Mouse (Mus musculus) kidney, embryonic 15.5 days (tissue): Measurements from ENCODE around the gene Myh14. TPM values are rescaled to one million over a fixed set of nuclear protein-coding genes. Genes with fewer than 3 reads are reported as not detected.

Source experiments
- ATAC-seq: fragments of 200-750 bp; cut with Nextera tagmentation; replicated peaks from 2 replicates; pipeline ENCODE4 v1.8.0; 2017; ENCODE audit warnings: moderate TSS enrichment; ENCODE audit not compliant: low FRiP score
- H3K27ac ChIP-seq: fragments of 300-500 bp; sonication (generic); 2 replicates; pipeline ENCODE4 v1.5.1; 2015; ENCODE audit warnings: mild to moderate bottlenecking, inconsistent platforms
- H3K27me3 ChIP-seq: fragments of 300-500 bp; sonication (generic); 2 replicates; pipeline ENCODE4 v1.6.1; 2015; ENCODE audit warnings: inconsistent platforms
- H3K36me3 ChIP-seq: fragments of 300-500 bp; sonication (generic); 2 replicates; pipeline ENCODE4 v1.6.1; 2015; ENCODE audit warnings: inconsistent platforms
- H3K4me1 ChIP-seq: fragments of 300-500 bp; sonication (generic); 2 replicates; pipeline ENCODE4 v1.6.1; 2015; ENCODE audit warnings: inconsistent platforms
- H3K4me2 ChIP-seq: fragments of 300-500 bp; sonication (generic); 2 replicates; pipeline ENCODE4 v1.6.1; 2015; ENCODE audit warnings: moderate library complexity, mild to moderate bottlenecking, inconsistent platforms
- H3K4me3 ChIP-seq: fragments of 300-500 bp; sonication (generic); replicated peaks from 2 replicates; pipeline ENCODE4 v1.5.1; 2015; ENCODE audit warnings: mild to moderate bottlenecking, inconsistent platforms
- H3K9ac ChIP-seq: fragments of 300-500 bp; sonication (generic); 2 replicates; pipeline ENCODE4 v1.6.1; 2015; ENCODE audit warnings: mild to moderate bottlenecking, inconsistent platforms
- H3K9me3 ChIP-seq: fragments of 300-500 bp; sonication (generic); replicated peaks from 2 replicates; pipeline ENCODE4 v1.6.1; 2016; ENCODE audit warnings: inconsistent platforms
- WGBS: fragments of 180-500 bp; shearing (Covaris S2); methylation state at CpG from one replicate; pipeline ENCODE4 v1.1.7; 2015; ENCODE audit warnings: mixed read lengths; 5-methylcytosine and 5-hydroxymethylcytosine counted together
- polyA plus RNA-seq: library from polyadenylated mRNA; unstranded; fragments of >200 nt; fragmentation: Nextera tagmentation; extraction: Ambion mirVana; gene quantifications from 2 replicates; pipeline ENCODE4 v1.2.1, GENCODE M21; 2015

Gene Myh14
- polyA plus RNA-seq, 1 experiment from 2014 or later: 2.7 TPM

DNA sequence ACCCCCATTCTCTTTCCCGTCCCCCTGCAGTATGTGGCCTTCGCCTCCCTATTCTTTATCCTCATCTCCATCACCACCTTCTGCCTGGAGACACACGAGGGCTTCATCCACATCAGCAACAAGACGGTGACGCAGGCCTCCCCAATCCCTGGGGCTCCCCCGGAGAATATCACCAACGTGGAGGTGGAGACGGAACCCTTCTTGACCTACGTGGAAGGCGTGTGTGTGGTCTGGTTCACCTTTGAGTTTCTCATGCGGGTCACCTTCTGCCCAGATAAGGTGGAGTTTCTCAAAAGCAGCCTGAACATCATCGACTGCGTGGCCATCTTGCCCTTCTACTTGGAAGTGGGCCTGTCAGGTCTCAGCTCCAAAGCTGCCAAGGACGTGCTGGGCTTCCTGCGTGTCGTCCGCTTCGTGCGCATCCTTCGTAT is 75.5 kb downstream of the Myh14 start:
- no peak for ATAC-seq
- no peaks in the 10 kb centered on the region for H3K36me3 ChIP-seq
- no peaks in the 10 kb centered on the region for H3K9me3 ChIP-seq
- H3K4me2 ChIP-seq: no peak overlapping the region
- no peak overlapping the region for H3K9ac ChIP-seq
- WGBS: 95% methylated on average over 20 of the region's 20 CpGs
- H3K27me3 ChIP-seq: peaks cover 44% of the 10 kb centered on the region
- H3K27ac ChIP-seq: no peak overlapping the region
- no peak overlapping the region for H3K4me3 ChIP-seq
- H3K4me1 ChIP-seq: peaks cover 27% of the 10 kb centered on the region

DNA sequence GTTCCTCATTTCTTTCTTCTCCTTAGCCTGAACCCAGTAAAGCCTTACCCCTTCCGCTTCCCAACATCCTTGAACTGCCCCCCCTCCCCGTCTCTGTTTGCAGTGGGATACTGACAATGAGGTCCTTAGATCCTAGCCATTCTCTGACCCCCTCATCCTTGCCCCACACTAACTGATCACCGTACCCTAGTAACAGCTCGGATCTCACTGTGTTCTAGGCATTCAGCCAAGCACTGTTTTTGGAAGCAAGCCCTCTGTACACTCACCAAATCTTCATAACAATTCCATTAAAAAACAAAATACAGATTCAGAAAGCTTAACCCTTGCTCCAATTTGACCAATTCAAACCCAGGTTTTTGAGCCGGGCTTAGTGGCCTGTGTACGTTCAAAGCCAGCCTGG is 76.4 kb downstream of the Myh14 start:
- peaks cover 35% of the 10 kb centered on the region for H3K4me1 ChIP-seq
- no peaks in the 10 kb centered on the region for H3K36me3 ChIP-seq
- H3K4me3 ChIP-seq: no peak overlapping the region
- H3K4me2 ChIP-seq: no peak overlapping the region
- whole genome bisulfite sequencing: 67% methylated on average over 6 of the region's 6 CpGs
- no peak for ATAC-seq
- H3K27me3 ChIP-seq: peaks cover 49% of the 10 kb centered on the region
- H3K9ac ChIP-seq: no peak overlapping the region
- H3K9me3 ChIP-seq: no peaks in the 10 kb centered on the region
- H3K27ac ChIP-seq: no peak overlapping the region

DNA sequence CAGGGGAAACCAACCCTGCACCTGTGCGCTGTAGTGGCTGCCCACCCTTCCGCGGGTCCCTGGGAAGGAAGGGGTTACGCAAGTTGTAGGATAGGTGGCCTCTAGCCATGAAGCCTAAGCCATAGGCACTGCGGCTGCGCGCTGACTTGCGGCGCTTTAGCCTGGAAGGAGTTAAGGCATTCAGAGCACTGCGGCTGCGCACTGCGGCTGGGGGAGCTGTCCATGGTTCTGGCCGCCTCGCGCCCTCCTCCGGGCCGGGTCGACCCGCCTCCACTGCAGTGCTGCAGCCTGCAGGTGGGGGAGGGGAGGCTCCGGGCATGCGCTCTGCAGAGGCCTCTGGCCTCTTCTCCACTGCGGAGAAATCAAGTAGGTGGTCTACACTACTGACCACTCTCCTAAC is 76.9 kb downstream of the Myh14 start:
- Histone ChIP-seq H3K9me3 (no peaks in the 10 kb centered on the region), H3K4me1 (peaks cover 40% of the 10 kb centered on the region), H3K27me3 (peaks cover 54% of the 10 kb centered on the region), H3K27ac (no peak overlapping the region), H3K9ac (no peak overlapping the region), H3K4me2 (peak overlapping the region; percentile 30), H3K36me3 (no peaks in the 10 kb centered on the region), H3K4me3 (no peak overlapping the region)
- WGBS: 2% methylated on average over 16 of the region's 22 CpGs
- ATAC-seq: peak; percentile 13

DNA sequence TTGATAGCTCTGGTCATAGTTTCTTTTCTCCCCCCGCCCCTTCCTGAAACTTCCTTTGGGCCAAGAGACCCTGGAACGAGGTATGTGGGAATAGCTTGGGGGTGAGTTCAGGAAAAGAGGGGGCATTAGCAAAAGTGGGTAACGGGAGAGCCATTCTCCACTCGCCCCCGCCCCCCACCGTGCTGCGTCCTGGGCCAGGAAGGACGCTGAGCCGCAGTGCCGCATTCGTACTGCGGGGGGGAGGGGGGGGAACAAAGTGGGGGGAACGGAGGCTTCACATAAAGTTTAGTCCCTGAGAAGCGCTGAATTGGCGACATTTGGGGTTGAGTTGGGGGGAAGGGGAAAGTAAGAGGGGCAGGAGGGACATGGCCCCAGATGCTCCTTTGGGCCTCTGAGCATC is 77.6 kb downstream of the Myh14 start:
- ATAC-seq: no peak
- no peak overlapping the region for H3K4me2 ChIP-seq

DNA sequence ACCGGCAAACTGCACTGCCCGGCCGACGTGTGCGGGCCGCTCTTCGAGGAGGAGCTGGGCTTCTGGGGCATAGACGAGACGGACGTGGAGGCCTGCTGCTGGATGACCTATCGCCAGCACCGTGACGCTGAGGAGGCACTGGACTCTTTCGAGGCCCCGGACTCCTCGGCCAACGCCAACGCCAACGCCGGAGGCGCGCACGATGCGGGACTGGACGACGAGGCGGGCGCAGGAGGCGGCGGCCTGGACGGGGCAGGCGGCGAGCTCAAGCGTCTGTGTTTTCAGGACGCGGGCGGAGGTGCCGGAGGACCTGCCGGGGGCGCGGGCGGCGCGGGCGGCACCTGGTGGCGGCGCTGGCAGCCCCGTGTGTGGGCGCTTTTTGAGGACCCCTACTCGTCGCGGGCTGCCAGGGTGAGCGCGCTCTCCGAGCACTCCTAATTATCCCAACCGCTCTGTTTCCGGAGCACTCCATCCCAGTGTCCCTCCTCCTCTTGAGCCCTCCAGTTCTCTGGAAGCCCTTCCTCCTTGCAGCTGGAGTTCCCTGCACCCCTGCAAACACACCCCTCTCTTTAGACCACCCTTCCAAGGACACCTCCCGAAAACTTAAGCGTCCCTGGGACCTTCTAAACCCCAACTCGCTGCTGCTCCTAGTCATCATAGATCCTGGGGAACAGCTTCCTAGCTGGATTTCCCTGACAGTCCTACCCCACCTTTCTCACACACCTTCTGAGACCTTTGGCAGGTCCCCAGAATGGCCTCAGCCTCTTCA is 79.1 kb downstream of the Myh14 start:
- peaks cover 56% of the 10 kb centered on the region for H3K4me1 ChIP-seq
- H3K36me3 ChIP-seq: no peaks in the 10 kb centered on the region
- 0 out of 2 replicates have a peak, but pooled peaks have one; percentile 2 for ATAC-seq
- H3K27me3 ChIP-seq: peaks cover 76% of the 10 kb centered on the region
- peak overlapping the region; percentile 56 for H3K4me3 ChIP-seq
- WGBS: under 1% methylated on average over 58 of the region's 60 CpGs
- H3K27ac ChIP-seq: no peak overlapping the region
- H3K4me2 ChIP-seq: peak overlapping the region; percentile 97
- H3K9ac ChIP-seq: peak overlapping the region; percentile 48; the same call in 1 of the 2 replicates
- H3K9me3 ChIP-seq: no peaks in the 10 kb centered on the region

More for the DNA sequence above, 77.6 kb downstream of the Myh14 start:
- Histone ChIP-seq H3K9ac (no peak overlapping the region), H3K36me3 (no peaks in the 10 kb centered on the region), H3K4me3 (no peak overlapping the region), H3K27me3 (peaks cover 61% of the 10 kb centered on the region), H3K9me3 (no peaks in the 10 kb centered on the region), H3K27ac (no peak overlapping the region), H3K4me1 (peaks cover 47% of the 10 kb centered on the region)
- 1% methylated on average over 15 of the region's 15 CpGs for WGBS

DNA sequence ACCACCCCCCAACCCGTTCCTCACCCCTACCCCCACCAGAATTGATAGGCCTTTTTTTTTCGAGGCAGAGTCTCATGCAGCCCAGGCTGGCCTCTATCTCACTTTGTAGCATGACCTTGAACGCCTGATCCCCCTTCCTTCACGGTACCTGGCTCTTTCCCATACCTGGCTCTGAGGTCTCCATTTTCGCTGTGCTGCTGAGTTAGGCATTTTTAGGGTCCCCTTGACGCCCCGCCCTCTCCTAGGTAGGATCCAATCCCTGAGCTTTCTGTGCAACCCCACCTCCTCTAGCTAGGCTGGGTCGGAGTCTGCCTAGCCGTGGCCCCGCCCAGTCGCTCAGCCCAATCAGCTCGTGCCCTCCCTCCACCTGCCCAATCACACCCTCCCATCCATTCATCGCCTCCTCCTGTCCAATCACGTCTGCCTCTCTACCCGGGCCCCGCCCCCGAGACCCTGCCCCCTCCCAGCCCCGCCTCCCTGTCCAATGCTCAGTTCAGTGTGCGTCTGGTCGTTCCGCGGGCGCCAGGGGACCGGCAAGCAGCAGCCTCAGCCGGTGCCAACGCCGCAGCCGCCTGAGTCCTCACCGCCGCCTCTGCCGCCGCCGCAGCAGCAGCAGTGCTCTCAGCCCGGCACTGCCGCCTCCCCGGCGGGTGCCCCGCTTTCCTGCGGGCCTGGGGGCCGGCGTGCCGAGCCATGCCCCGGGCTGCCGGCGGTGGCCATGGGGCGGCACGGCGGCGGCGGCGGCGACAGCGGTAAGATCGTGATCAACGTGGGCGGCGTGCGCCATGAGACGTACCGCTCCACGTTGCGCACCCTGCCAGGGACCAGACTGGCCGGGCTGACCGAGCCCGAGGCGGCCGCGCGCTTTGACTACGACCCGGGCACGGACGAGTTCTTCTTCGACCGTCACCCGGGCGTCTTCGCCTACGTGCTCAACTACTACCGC is 80.0 kb downstream of the Myh14 start, which contains the start of gene Kcnc3:
TSS of gene Kcnc3 (plus strand) at position 263 of the 946 bp plus-strand sequence.
- H3K9ac ChIP-seq: peak within 1 kb of the TSS; percentile 48; the same call in 1 of the 2 replicates
- no peak within 1 kb of the TSS for H3K27ac ChIP-seq
- no peaks in the 10 kb centered on the region for H3K9me3 ChIP-seq

DNA sequence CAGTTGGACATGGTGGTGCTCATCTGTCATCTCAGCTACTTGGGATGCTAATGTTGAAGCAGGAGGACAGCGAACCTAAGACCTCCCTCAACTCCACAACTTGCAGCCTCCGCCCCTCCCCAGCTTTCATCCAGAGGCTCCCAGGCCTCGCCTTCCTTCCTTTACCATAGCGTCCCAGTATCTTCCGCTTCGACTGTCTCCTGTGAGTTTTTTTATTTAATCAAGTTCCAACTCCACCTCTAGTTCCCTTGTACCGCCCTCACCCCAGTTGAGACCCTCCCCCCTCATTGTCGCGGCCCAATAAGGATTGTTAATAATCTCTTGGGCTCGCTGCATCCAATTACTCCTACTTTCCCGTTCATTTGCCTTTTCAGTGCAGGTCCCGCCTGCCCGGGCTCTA is 80.7 kb downstream of the Myh14 start:
- ATAC-seq: no peak

More for the DNA sequence above, 80.0 kb downstream of the Myh14 start, which contains the start of gene Kcnc3:
- Histone ChIP-seq H3K4me3 (peak within 1 kb of the TSS; percentile 56), H3K4me1 (peaks cover 58% of the 10 kb centered on the region), H3K4me2 (peak within 1 kb of the TSS; percentile 97), H3K36me3 (no peaks in the 10 kb centered on the region), H3K27me3 (peaks cover 85% of the 10 kb centered on the region)
- peak; percentile 90 for ATAC-seq
- under 1% methylated on average over 79 of the region's 80 CpGs for WGBS

DNA sequence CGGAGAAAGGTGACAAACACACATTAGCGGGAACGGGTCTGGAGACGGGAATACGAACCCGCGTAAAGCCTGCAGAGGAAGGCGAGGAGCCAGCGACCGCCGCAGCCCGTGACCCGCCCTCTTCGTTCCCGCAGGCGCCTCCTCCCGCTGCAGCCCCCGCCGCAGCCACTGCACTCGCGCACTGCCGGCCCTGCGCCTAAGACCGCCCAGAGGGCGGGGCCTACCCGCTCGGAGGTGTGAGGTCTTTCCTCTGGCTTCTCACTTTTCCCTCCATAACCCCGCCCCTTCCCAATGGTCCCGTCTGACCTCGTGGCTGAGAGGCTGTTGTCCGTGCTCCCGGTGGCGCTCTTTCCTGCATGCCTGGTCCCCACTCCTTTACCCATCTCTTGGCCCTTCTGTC is 81.5 kb downstream of the Myh14 start:
- Histone ChIP-seq H3K27me3 (peaks cover 98% of the 10 kb centered on the region), H3K4me3 (peak overlapping the region; percentile 56), H3K4me1 (peaks cover 56% of the 10 kb centered on the region), H3K9me3 (no peaks in the 10 kb centered on the region), H3K27ac (no peak overlapping the region), H3K36me3 (no peaks in the 10 kb centered on the region), H3K9ac (peak overlapping the region; percentile 26; the same call in 1 of the 2 replicates), H3K4me2 (peak overlapping the region; percentile 97)
- ATAC-seq: peak; percentile 30
- under 1% methylated on average over 27 of the region's 33 CpGs for WGBS

More for the DNA sequence above, 80.7 kb downstream of the Myh14 start:
- Histone ChIP-seq H3K36me3 (no peaks in the 10 kb centered on the region), H3K27me3 (peaks cover 92% of the 10 kb centered on the region), H3K27ac (no peak overlapping the region), H3K9me3 (no peaks in the 10 kb centered on the region), H3K4me1 (peaks cover 58% of the 10 kb centered on the region), H3K9ac (no peak overlapping the region), H3K4me3 (peak overlapping the region; percentile 56), H3K4me2 (peak overlapping the region; percentile 97)
- WGBS: 4% methylated on average over 13 of the region's 13 CpGs

DNA sequence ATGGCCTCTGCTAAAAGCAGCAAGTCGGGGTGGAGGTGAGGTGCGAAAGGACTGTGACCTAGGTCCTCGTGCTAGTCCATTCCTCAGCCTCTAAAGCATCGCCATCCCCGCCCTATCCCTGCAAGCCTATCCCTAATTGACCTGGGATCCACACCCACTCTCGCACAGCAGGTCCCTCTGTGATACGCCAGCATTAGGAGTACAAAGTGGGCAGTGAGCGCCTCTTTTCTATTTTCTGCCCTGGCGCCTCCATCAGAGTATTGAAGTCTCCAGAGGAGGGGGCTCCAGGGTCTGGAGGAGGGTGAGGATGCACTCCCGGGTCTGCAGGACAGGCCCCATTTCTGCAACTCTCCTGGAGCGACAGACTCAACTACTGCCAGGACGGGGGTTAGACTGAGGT is 82.3 kb downstream of the Myh14 start:
- H3K9ac ChIP-seq: no peak overlapping the region

DNA sequence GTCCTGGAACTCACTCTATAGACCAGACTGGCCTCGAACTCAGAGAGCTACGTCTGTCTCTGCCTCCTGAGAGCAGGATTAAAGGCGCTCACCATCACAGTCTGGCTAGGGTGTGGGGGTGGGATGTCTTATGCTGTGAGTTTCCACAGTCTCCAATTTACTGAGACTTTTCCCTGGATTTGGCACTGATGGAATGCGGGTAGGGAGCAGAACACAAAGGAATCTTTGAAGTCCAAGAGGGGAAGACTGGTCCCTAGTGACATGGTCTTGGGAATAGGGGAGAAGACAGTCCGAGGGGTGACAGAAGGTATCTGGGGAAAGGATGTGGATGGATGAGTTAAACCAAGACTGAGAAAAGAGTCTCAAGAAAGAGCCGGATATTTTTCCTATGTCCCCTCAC is 83.0 kb downstream of the Myh14 start:
- 38% methylated on average over 6 of the region's 6 CpGs for WGBS
- Histone ChIP-seq H3K36me3 (no peaks in the 10 kb centered on the region), H3K9ac (no peak overlapping the region), H3K4me2 (peak overlapping the region; percentile 97), H3K9me3 (no peaks in the 10 kb centered on the region), H3K4me3 (no peak overlapping the region; the same call in 1 of the 2 replicates), H3K4me1 (peaks cover 46% of the 10 kb centered on the region), H3K27ac (no peak overlapping the region), H3K27me3 (peaks cover 85% of the 10 kb centered on the region)
- ATAC-seq: no peak

More for the DNA sequence above, 82.3 kb downstream of the Myh14 start:
- H3K4me1 ChIP-seq: peaks cover 50% of the 10 kb centered on the region
- H3K4me3 ChIP-seq: peak overlapping the region; percentile 56
- H3K9me3 ChIP-seq: no peaks in the 10 kb centered on the region
- H3K36me3 ChIP-seq: no peaks in the 10 kb centered on the region
- H3K27me3 ChIP-seq: peaks cover 91% of the 10 kb centered on the region
- 4% methylated on average over 12 of the region's 12 CpGs for WGBS
- H3K27ac ChIP-seq: no peak overlapping the region
- H3K4me2 ChIP-seq: peak overlapping the region; percentile 97
- ATAC-seq: no peak

DNA sequence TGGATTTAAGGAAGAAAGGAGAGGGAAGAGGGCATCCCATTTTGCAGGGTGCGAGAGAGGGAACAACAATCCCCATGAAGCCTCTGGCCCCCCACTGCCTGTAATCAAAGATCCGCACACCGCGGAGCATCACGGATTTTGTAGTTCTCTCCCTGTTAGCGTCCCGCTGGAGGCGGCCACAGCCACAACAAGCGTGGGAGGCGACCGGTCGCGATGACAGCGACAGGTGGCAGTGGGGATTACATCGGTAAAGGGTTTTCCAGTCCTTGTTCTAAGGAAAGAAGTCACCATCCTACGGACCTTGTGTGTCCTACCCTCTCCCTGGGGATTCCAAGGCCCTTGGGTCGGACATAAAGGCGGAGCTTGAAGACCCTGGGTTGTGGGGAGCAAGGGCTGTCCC is 83.7 kb downstream of the Myh14 start:
- WGBS: under 1% methylated on average over 18 of the region's 18 CpGs
- ATAC-seq: no peak
- Histone ChIP-seq H3K4me3 (peak overlapping the region; percentile 34), H3K4me2 (peak overlapping the region; percentile 61), H3K27me3 (peaks cover 80% of the 10 kb centered on the region), H3K9ac (0 out of 2 replicates have a peak overlapping the region, but pooled peaks have one; percentile 7), H3K36me3 (no peaks in the 10 kb centered on the region), H3K9me3 (no peaks in the 10 kb centered on the region), H3K4me1 (peaks cover 46% of the 10 kb centered on the region), H3K27ac (no peak overlapping the region)
